Comparison of ENCODE assay signal across 8 mouse cellular contexts in the genomic region with DNA sequence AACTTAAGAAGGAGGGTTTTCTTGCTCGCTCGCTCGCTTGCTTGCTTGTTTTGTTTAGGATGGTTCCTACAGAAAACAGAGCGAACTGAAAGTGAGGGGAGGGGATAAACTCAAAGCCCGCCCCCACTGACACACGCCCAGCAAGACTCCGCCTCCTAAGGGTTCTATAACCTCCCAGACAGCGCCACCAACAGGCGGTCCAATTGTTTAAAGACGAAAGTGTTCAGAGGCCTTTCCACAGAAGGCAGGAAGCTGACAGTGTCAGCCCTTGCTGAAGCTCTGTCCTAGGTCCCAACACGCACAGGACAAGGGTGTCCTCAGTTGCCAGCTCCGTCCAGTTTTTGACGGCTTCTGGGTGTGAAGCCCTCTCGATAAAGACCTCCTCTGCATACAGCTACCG. TPM values are rescaled to one million over a fixed set of nuclear protein-coding genes. Genes with fewer than 3 reads are reported as not detected.
A peak's percentile ranks its signal among the peaks of the same experiment; 100 is the strongest.
DNase-seq lines count a peak whose midpoint lies in the region; ATAC-seq and TF ChIP-seq lines count a peak whose summit lies in the region.

No protein-coding gene starts in this region.

- TF ChIP-seq CTCF in liver, postnatal 0 days (IDR thresholded peaks at IDR 0.05; ENCODE audit: low read depth) = peak; percentile 81

- H3K9me3 ChIP-seq in liver, postnatal 0 days (ENCODE audit: low read length) = no peaks in the 10 kb centered on the region

- DNase-seq in 416B (ENCODE audit: low read depth) (peak; percentile 97), NIH3T3 (ENCODE audit: low read depth) (peak; percentile 74)
- DNase-seq in embryo, embryonic 11.5 days (ENCODE audit: low read depth, low spot score) = peak; percentile 44
- DNase-seq in heart, adult 9 months (ENCODE audit: low spot score in 2 of 2) = peak; percentile 70 to 78
- DNase-seq in kidney, postnatal 10 days = peak; percentile 91
- peak; percentile 91 for DNase-seq in liver, postnatal 0 days
- DNase-seq in ovary, postnatal 36 days (ENCODE audit: low spot score) = peak; percentile 73
- DNase-seq in thymus, postnatal 10 days (ENCODE audit: low spot score in 2 of 2) = peak; percentile 84 to 92

- H3K4me3 ChIP-seq in liver, postnatal 0 days (ENCODE audit: low read depth, low read length) = peak overlapping the region; percentile 46

- H3K9ac ChIP-seq in liver, postnatal 0 days (replicated peaks) = peak overlapping the region; percentile 16; the same call in 1 of the 2 replicates

- WGBS in liver, postnatal 0 days (ENCODE audit: insufficient replicate concordance) = 17% methylated on average over 15 of the region's 15 CpGs

- H3K27me3 ChIP-seq in liver, postnatal 0 days (ENCODE audit: insufficient read depth, low read length) = no peaks in the 10 kb centered on the region

- H3K4me1 ChIP-seq in liver, postnatal 0 days (ENCODE audit: insufficient read depth) = peaks cover 5% of the 10 kb centered on the region

- peak; percentile 90 for ATAC-seq in liver, postnatal 0 days

- no peak for TF ChIP-seq EP300 in liver, postnatal 0 days (IDR thresholded peaks at IDR 0.05; ENCODE audit: low read depth)

- H3K27ac ChIP-seq in liver, postnatal 0 days (ENCODE audit: low read depth) = no peak overlapping the region

- peak overlapping the region; percentile 61 for H3K4me2 ChIP-seq in liver, postnatal 0 days (ENCODE audit: low read depth, low read length)

- no peaks in the 10 kb centered on the region for H3K36me3 ChIP-seq in liver, postnatal 0 days (replicated peaks; ENCODE audit: insufficient read depth, low read length)

RNA-seq across cellular contexts. Expression of gene Rnf186, which starts 23.2 kb away (rescaled TPM):
- 0.17 and 0.36 TPM in 2 replicates for polyA plus RNA-seq in liver, postnatal 0 days (2015; fragmentation: Nextera tagmentation; extraction: Ambion mirVana)

RNA-seq across cellular contexts. Expression of gene Tmco4, which starts 29.0 kb away (rescaled TPM):
- 4.6 and 5.3 TPM in 2 replicates for polyA plus RNA-seq in liver, postnatal 0 days (2015; fragmentation: Nextera tagmentation; extraction: Ambion mirVana)

RNA-seq across cellular contexts. Expression of gene Otud3, which starts 30.0 kb away (rescaled TPM):
- 1.2 and 1.5 TPM in 2 replicates for polyA plus RNA-seq in liver, postnatal 0 days (2015; fragmentation: Nextera tagmentation; extraction: Ambion mirVana)

Comparison
In these comparisons a context has a peak if more than half of its experiments do, and no peak if none do; other contexts are left out.
1. DNase-seq: peak in every context shown above with its lines; median percentile 97 in 416B; 91 in kidney, postnatal 10 days; 91 in liver, postnatal 0 days; 88 in thymus, postnatal 10 days; 74 in NIH3T3; 74 in heart, adult 9 months; 73 in ovary, postnatal 36 days; 44 in embryo, embryonic 11.5 days.